Mouse (Mus musculus) stomach, embryonic 14.5 days (tissue): ENCODE measurements around the gene Prrc2c. TPM values are rescaled to one million over a fixed set of nuclear protein-coding genes. Genes with fewer than 3 reads are reported as not detected.

Experiments
- ATAC-seq: fragments of 200-750 bp; cut with Nextera tagmentation; 2 replicates; pipeline ENCODE4 v1.8.0; 2017; ENCODE audit warnings: low read depth, moderate TSS enrichment; ENCODE audit not compliant: insufficient number of reproducible peaks, insufficient read depth, low FRiP score
- H3K27ac ChIP-seq: fragments of 300-500 bp; sonication (generic); 2 replicates; pipeline ENCODE4 v1.5.1; 2014; ENCODE audit warnings: mild to moderate bottlenecking, low read length, moderate library complexity, mixed read lengths
- H3K27me3 ChIP-seq: fragments of 300-500 bp; sonication (generic); 2 replicates; pipeline ENCODE4 v1.6.1; 2014; ENCODE audit warnings: low read length, control low read depth, mixed read lengths; ENCODE audit not compliant: control insufficient read depth, insufficient read depth
- H3K36me3 ChIP-seq: fragments of 300-500 bp; sonication (generic); 2 replicates; pipeline ENCODE4 v1.6.1; 2014; ENCODE audit warnings: mild to moderate bottlenecking, control low read depth, low read length, moderate library complexity, mixed read lengths; ENCODE audit not compliant: control insufficient read depth, insufficient read depth
- H3K4me1 ChIP-seq: fragments of 300-500 bp; sonication (generic); 2 replicates; pipeline ENCODE4 v1.6.1; 2014; ENCODE audit warnings: low read length, control low read depth, mixed read lengths; ENCODE audit not compliant: control insufficient read depth, insufficient read depth
- H3K4me2 ChIP-seq: fragments of 300-500 bp; sonication (generic); replicated peaks from 2 replicates; pipeline ENCODE4 v1.6.1; 2014; ENCODE audit warnings: low read depth, low read length, control low read depth
- H3K4me3 ChIP-seq: fragments of 300-500 bp; sonication (generic); 2 replicates; pipeline ENCODE4 v1.5.1; 2014; ENCODE audit warnings: low read depth, low read length, control low read depth
- H3K9ac ChIP-seq: fragments of 300-500 bp; sonication (generic); replicated peaks from 2 replicates; pipeline ENCODE4 v1.6.1; 2014; ENCODE audit warnings: low read depth, mild to moderate bottlenecking, control low read depth, low read length, moderate library complexity, mixed read lengths
- H3K9me3 ChIP-seq: fragments of 300-500 bp; sonication (generic); 2 replicates; pipeline ENCODE4 v1.6.1; 2016; ENCODE audit warnings: low read depth, low read length, control low read depth; ENCODE audit not compliant: control insufficient read depth
- WGBS: fragments of 180-500 bp; shearing (Covaris S2); extraction: QIAGEN DNeasy Blood & Tissue Kit; methylation state at CpG from one replicate; pipeline ENCODE4 v1.1.7; 2014; 5-methylcytosine and 5-hydroxymethylcytosine counted together
- polyA plus RNA-seq: library from polyadenylated mRNA; unstranded; fragments of >200 nt; fragmentation: Nextera tagmentation; extraction: Ambion mirVana; gene quantifications from 2 replicates; pipeline ENCODE4 v1.2.1, GENCODE M21; 2014

The Prrc2c gene
- polyA plus RNA-seq, 1 experiment from 2014 or later = 211 TPM

DNA sequence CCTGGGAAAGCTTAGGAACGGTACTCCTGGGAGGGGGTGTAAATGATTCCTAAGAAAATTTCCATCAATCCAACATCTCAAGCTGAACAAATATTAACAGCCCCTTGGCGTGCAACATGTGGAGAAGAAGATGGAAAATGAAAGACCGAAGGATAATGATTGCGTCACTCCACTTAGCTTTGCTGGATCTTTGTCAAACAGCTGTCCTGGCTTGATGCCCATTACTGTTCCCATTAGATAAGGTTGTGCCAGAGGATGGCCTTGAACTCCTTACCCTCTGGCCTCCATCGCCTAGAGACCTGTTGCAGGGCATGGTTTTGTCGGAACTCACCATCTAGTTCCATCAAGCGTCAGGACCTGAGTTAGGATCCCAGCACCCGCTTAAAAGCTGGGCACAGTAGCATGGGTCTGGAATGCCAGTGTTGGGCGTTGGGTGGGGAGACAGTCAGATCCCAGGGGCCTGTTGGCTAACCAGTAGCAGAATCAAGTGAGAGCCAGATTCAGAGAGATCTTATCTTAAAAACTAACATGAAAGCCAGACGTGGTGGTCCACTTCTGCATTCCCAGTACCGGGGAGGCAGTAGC lies 80.0 kb downstream of the Prrc2c start:
- Histone ChIP-seq H3K36me3 (no peaks in the 10 kb centered on the region), H3K9me3 (no peaks in the 10 kb centered on the region), H3K27ac (no peak overlapping the region), H3K4me3 (no peak overlapping the region), H3K4me2 (no peak overlapping the region), H3K9ac (no peak overlapping the region), H3K4me1 (no peaks in the 10 kb centered on the region), H3K27me3 (no peaks in the 10 kb centered on the region)
- 82% methylated on average over 11 of the region's 11 CpGs for WGBS
- no peak for ATAC-seq

DNA sequence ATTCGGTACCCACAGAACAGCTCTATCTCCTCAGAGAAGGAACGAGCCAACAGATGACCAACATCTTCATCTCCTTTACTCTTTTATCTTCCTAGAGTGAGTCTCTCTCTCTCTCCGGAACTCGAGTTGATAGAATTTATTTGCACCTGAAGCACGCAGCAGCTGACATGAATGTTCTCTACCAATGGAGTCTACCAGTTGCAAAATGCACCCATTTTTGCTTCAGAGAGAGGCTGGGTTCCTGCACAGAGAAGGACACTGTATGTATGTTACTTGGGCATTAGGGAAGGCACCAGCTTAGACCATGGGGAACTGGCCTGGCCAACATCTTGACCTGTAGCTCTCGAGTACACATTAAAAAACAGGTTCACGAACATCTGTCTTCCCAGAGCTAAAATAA lies 82.2 kb downstream of the Prrc2c start, which contains the start of gene Myocos:
Myocos (minus strand) TSS at position 101 of the 400 bp plus-strand sequence.
- Histone ChIP-seq H3K36me3 (no peaks in the 10 kb centered on the region), H3K4me1 (no peaks in the 10 kb centered on the region), H3K4me2 (no peak within 1 kb of the TSS), H3K27me3 (no peaks in the 10 kb centered on the region), H3K4me3 (no peak within 1 kb of the TSS), H3K9ac (no peak within 1 kb of the TSS), H3K27ac (no peak within 1 kb of the TSS), H3K9me3 (no peaks in the 10 kb centered on the region)
- WGBS = 89% methylated on average over 7 of the region's 7 CpGs
- ATAC-seq = no peak

DNA sequence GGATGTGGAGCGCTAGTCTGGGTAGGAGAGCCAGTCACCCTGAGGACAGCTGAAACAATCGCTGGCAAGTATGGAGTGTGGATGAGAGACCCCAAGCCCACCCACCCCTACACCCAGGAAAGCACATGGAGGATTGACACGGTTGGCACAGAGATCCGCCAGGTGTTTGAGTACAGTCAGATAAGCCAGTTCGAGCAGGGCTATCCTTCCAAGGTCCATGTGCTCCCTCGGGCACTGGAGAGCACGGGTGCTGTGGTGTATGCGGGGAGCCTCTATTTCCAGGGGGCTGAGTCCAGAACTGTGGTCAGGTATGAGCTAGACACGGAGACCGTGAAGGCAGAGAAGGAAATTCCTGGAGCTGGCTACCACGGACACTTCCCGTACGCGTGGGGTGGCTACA lies 91.9 kb downstream of the Prrc2c start:
- Histone ChIP-seq H3K27me3 (no peaks in the 10 kb centered on the region), H3K9ac (no peak overlapping the region), H3K4me1 (no peaks in the 10 kb centered on the region), H3K36me3 (no peaks in the 10 kb centered on the region), H3K4me2 (no peak overlapping the region), H3K4me3 (no peak overlapping the region), H3K27ac (no peak overlapping the region), H3K9me3 (no peaks in the 10 kb centered on the region)
- WGBS = 87% methylated on average over 14 of the region's 14 CpGs
- ATAC-seq = no peak

DNA sequence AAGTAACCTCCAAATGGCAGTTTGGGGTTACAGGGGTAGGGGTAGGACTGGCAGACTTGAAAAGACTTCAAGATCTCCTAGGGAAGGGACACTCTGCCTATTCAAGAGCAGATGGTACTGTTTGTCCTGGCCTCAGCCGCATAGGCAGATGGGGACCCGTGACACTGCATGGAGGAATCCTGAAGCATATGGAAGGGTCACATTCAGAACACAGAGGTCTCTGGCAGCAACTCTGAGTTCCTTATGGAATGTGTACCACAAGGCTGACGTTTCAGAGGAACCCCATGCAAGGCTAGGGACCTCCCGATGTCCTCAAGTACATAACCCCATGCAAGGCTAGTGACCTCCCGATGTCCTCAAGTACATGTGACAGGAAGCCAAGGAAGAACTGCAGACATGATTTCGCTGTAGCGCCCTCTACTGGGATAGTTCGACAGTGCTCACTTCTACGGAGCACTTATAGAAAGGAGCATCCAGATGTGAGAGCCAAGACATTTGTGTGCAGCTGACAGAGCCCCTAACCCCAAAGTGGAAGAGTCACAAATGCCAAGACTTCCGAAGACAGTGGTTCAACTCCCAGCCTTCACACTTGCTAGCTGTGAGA lies 94.2 kb downstream of the Prrc2c start:
- Histone ChIP-seq H3K9ac (no peak overlapping the region), H3K36me3 (no peaks in the 10 kb centered on the region), H3K4me3 (no peak overlapping the region), H3K4me2 (no peak overlapping the region), H3K27ac (no peak overlapping the region), H3K27me3 (no peaks in the 10 kb centered on the region), H3K4me1 (0 out of 2 replicates have a peak, but pooled peaks cover 3% of the 10 kb centered on the region), H3K9me3 (no peaks in the 10 kb centered on the region)
- no peak for ATAC-seq
- WGBS = 81% methylated on average over 10 of the region's 10 CpGs

DNA sequence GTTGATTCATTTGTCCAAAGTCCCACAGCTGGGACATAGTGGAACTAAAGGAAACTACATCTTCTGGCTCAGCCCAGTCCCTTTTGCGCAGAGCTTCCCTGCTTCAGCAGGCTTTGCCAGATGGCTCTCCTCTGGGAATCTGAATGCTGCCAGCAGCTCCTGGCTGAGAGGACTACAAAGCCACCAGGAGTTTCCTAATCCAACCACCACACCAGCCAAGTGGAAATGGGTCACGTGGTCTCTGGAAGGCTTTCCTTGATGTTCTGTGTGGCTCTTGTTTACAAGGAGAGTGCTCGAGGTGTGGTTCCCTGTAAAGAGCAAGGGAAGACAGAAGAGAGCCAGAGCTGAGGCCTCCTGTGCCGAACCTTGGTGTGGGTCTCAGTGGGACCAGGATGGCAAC lies 96.6 kb downstream of the Prrc2c start:
- no peak for ATAC-seq
- no peaks in the 10 kb centered on the region for H3K36me3 ChIP-seq
- no peaks in the 10 kb centered on the region for H3K27me3 ChIP-seq
- H3K4me3 ChIP-seq = no peak overlapping the region
- H3K9ac ChIP-seq = no peak overlapping the region
- H3K9me3 ChIP-seq = no peaks in the 10 kb centered on the region
- H3K4me2 ChIP-seq = no peak overlapping the region
- 0 out of 2 replicates have a peak, but pooled peaks cover 6% of the 10 kb centered on the region for H3K4me1 ChIP-seq
- 33% methylated on average over 4 of the region's 4 CpGs for WGBS
- no peak overlapping the region for H3K27ac ChIP-seq

DNA sequence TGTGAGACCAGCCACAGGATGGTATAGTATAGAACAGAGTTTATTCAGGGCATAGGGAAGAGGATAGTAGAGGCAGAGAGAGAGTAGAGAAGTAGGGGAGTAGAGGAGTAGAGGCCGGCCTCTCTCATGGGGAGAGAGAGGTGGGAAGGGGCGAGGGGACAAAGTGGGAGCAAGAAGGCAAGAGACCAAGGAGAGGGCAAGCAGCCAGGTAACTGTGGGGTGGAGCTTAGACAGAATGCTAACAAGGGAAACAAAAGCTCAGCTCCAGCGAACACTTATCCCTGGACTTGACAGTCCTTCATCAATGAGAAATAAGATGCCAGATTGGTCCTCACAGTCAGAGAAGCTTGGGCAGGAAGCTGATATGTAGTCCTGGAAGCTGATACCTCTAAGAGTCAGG lies 97.8 kb downstream of the Prrc2c start:
- ATAC-seq = no peak
- H3K9ac ChIP-seq = no peak overlapping the region
- no peak overlapping the region for H3K4me3 ChIP-seq
- 0 out of 2 replicates have a peak, but pooled peaks cover 6% of the 10 kb centered on the region for H3K4me1 ChIP-seq
- H3K9me3 ChIP-seq = no peaks in the 10 kb centered on the region
- 74% methylated on average over 3 of the region's 3 CpGs for WGBS
- H3K27me3 ChIP-seq = no peaks in the 10 kb centered on the region
- no peak overlapping the region for H3K4me2 ChIP-seq
- H3K27ac ChIP-seq = no peak overlapping the region
- no peaks in the 10 kb centered on the region for H3K36me3 ChIP-seq

DNA sequence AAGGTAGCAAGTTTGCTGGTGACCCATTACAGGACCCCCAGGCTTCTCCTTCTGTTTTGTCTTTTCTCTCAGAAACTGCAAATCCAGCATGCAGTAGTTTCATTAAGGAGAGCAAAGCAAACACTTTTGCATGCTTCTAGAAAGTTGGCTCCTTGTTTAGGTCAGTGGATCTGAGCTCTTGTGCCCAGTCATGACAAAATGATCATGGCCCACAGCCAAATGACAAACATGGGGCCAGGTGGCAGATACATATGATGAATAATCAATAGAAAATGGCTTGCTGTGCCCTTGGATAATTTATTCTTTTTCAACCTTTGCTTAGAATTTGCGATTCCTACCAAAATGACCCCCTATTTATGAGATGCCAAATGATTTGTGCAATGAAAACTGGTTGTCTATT lies 100.5 kb downstream of the Prrc2c start:
- Histone ChIP-seq H3K27me3 (no peaks in the 10 kb centered on the region), H3K4me3 (no peak overlapping the region), H3K4me2 (no peak overlapping the region), H3K27ac (no peak overlapping the region), H3K36me3 (no peaks in the 10 kb centered on the region), H3K9ac (no peak overlapping the region), H3K4me1 (0 out of 2 replicates have a peak, but pooled peaks cover 6% of the 10 kb centered on the region), H3K9me3 (no peaks in the 10 kb centered on the region)
- ATAC-seq = no peak
- 92% methylated on average over 1 of the region's 1 CpGs for WGBS

DNA sequence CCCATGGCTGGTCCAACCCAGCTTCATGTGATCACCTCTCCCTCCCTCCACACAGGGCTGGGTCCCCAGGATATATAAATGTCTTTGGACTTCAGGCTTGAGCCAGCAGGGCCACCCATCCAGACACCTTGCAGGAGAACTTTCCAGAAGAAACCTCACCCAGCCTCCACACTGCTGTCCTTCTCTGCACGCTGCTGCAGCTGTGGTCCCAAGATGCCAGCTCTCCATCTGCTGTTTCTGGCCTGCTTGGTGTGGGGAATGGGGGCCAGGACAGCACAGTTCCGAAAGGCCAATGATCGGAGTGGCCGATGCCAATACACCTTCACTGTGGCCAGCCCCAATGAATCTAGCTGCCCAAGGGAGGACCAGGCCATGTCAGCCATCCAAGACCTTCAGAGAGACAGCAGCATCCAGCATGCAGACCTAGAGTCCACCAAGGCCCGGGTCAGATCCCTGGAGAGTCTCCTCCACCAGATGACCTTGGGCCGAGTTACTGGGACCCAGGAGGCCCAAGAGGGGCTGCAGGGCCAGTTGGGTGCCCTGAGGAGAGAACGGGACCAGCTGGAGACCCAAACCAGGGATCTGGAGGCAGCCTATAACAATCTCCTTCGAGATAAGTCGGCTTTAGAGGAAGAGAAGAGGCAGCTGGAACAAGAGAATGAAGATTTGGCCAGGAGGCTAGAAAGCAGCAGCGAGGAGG lies 101.2 kb downstream of the Prrc2c start, which contains the start of gene Myoc:
Myoc (plus strand) TSS at position 105 of the 700 bp plus-strand sequence.
- no peaks in the 10 kb centered on the region for H3K9me3 ChIP-seq
- 0 out of 2 replicates have a peak, but pooled peaks cover 6% of the 10 kb centered on the region for H3K4me1 ChIP-seq
- H3K36me3 ChIP-seq = no peaks in the 10 kb centered on the region
- H3K27me3 ChIP-seq = no peaks in the 10 kb centered on the region
- H3K4me3 ChIP-seq = no peak within 1 kb of the TSS
- no peak within 1 kb of the TSS for H3K27ac ChIP-seq
- H3K4me2 ChIP-seq = no peak within 1 kb of the TSS
- WGBS = 81% methylated on average over 10 of the region's 10 CpGs
- no peak for ATAC-seq
- no peak within 1 kb of the TSS for H3K9ac ChIP-seq
